Mouse (Mus musculus) heart, adult 18-20 months (tissue): ENCODE measurements at regions not wholly inside any gene's neighbourhood (a gene's known extent, or its start where the extent isn't known, plus 50 kb on each side); places are given as distances from the start of the nearest gene placed in this dataset.
"Not testable (repeated sequence)": the region's sequence is repeated elsewhere in the genome, so short reads cannot be mapped to it uniquely, and the experiment has no call there.

ENCODE experiments used
- DNase-seq, 2 experiments: peaks; one replicate each; pipeline ENCODE4 v3.0.0; 2021 to 2022; ENCODE audit warnings: mixed read lengths in 1 of 2

DNA sequence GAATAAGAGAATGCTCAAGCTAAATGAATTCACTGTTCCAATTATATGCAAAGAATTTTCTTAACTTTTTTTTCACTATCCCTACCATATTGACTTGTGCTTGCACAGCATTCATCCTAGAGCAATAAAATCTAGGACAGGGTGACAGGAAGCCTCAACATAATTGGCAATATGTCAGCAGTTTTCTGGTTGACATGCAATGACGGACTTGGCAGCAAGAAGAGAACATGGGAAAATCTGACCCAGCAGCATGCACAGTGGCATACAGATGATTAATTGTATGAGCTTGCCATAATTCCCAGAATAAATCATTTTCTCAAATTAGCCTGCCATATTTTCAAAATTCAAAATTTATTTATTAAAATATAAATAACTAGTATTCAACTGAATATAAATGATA lies 152.7 kb downstream of the Amy2a5 start:
- DNase-seq, result no peak

DNA sequence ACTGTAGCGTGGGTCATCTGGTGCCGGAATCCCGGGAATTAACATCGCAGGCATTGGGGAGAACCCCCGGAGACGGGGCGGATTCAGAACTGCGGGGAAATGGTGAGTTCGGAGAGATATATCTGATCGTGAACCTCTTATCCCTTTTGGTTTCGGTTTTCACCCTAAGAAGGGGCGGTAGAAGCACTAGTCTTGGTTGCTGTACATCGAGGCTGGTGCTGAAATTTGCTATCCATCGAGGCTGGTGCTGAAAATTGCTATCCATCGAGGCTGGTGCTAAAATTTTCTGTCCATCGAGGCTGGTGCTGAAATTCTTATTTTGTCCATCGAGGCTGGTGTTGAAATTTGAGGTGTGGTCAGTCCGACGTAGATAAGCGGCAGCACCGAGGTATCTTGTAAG lies 167.8 kb downstream of the Amy2a5 start:
- DNase-seq, result not testable (repeated sequence)

DNA sequence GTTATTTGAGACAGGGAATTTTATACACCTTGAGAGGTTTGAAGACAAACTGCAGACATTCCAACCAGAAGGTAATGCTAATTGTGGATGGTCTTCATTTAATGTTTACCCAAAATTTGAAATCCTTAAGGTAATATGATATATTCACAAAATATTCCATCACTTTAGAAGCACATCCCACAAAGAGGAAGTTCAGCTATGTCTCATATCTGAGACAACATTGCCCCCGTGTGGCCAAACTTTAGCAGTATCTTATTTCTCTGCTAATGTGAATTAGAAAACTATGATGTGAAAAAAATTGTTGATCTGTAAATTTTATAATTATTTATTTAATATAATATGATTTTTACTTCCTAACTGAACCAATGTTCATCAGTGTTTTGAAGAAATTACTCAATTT lies 177.9 kb downstream of the Amy2a5 start:
- DNase-seq, result peak in 1 of 2 experiments; percentile 28
